Mouse (Mus musculus) ovary, postnatal 14 days (tissue): ENCODE results near the gene Olfr522.
"Not testable (repeated sequence)": the region's sequence is repeated elsewhere in the genome, so short reads cannot be mapped to it uniquely, and the experiment has no call there.

Experiments used
- DNase-seq: peaks from one replicate; pipeline ENCODE4 v3.0.0; 2022; ENCODE audit warnings: low spot score

The Olfr522 gene

DNA sequence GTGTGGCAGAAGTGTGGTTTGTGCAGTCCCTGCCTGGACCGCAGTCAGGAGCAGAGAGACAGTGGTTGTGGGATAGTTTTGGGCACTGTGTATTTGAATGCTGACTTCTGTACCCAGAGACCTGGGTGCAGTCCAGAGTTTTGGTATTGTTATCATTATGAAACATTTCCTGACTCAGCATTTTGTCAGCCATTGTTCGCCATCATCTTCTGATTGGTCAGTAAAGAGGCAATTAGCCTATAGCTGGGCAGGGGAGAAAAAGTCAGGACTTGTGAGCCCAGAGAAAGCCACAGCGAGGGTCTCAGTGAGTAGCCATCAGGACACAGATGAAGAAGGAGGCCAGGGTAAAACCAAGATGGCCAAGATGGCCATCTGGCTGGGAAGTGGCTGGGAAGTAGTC, 4.2 kb downstream of the Olfr522 start:
- no peak for DNase-seq

DNA sequence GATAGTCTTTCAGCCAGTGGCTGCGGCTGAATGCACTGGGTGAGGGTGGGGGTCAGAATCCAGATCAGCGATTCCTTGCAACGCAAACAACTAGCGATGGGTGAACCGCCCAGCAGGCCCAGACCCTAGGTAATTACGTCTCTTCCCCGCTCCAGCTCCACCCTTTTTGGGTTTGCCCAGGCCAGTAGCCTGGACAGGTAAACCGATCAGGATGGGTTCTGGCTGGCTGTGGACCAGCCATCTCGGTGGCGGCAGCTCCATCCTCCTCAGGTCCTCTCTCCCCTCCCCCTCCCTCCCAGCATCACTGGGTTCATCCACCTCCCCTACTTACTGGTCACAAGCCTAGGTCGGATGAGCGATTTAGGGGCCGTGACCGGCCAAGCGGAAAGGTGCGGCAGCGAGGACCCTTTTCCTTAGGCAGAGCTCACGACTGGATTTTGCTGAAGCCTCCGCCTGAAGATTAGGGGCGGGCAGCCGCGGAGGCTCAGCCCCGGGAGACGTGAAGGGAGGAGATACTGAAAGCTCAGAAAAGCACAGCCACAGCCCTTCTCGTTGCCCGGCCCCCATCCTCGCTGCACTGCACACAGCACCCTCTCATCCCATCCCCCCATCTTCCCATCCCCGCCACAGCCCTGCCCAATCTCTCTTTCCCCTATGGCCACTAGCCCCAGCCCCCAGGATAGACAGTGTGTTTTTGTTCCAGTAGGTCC, 10.2 kb downstream of the Olfr522 start, which contains the start of gene Sprn:
Gene Sprn, minus strand, starts transcription at position 660 of the 710 bp plus-strand sequence.
- DNase-seq, result no peak

DNA sequence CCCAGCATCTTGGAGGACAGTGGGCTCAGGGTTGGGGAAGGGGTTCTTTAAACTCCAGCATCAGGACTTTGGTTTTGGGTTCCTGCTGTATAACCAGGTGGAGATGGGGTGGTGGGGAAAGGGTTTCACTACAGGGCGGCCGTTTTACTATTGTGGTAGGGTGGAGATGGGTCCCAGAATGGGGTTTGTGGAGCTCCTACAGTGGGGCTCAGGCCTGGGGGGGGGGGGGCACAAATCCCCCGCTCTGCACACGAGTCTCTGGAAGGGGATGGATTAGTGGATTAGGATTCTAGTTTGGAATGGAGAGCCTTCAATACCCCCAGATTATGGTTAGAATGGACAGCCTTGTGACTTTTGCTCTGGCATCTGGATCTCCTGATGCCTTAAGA, 10.7 kb downstream of the Olfr522 start:
- DNase-seq, result no peak

DNA sequence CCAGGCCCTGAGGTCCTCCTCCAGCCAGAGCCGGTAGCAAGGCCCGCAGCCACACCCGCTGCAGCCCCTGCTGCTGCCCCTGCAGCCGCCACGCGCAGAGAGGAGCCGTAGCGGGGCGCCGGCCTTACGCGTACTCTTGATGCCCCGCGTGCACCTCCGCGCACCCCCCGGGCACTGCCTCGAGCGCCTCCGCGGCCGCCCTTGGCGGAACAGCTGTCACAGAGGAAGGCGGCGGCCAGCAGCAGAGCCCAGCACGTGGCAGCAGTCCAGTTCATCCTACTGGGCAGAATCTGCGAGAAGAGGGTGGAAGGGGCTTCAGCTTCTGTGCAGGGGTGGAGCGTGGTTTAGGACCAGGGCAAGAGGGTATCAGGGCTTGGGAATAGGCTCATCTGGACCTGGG, 11.2 kb downstream of the Olfr522 start:
- DNase-seq, result peak; percentile 18

DNA sequence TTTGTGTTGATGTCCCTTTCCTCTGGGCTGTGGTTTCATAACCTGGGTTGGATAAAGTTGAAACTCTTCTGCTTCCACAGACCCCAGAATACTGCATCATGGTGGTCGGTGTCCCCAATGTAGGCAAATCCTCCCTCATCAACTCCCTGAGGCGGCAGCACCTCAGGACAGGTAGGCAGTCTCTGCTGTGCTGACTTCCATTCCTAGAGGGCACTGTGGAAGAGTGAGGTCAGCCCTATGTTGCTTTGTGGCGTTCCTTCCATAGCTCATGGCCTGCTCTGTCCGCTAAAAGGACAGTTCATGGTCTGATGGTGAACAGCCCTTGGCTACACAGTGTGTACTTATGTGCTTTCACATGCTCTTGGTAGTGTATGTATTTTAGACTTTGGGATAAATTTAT, 20.0 kb downstream of the Olfr522 start:
- no peak for DNase-seq

DNA sequence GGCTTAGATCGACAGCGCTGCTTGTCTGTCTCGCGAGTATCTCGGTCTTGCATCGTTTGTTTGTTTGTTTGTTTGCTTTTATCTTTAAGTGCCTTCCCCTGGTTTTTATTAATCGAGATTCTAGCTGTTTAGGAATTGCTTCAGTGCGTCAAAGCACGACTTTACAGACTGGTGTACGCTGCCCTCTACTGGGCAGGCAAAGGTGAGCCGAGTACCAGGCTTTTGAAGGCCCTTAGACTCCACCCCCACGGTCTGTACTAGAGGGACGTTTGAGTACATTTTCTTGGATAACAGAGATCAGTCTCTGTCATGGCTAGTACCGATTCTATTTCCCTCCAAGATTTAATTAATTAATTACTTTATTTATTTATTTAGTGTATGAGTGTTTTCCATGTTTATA, 23.2 kb downstream of the Olfr522 start:
- peak; percentile 48 for DNase-seq

DNA sequence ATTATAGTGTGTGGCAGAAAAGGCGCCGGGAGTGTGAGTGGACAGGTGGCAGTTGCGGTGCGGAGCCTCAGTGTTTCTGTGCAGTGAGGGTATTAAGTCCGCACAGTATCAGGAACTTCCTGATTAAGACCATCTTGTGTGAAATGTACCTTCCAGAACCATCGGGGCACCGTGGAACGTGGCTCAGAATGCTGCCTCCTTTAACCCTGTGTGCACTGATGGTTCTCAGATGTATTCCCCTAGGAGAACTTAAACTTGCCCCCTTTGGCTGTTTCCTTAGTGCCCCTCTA, 26.6 kb downstream of the Olfr522 start:
- no peak for DNase-seq

DNA sequence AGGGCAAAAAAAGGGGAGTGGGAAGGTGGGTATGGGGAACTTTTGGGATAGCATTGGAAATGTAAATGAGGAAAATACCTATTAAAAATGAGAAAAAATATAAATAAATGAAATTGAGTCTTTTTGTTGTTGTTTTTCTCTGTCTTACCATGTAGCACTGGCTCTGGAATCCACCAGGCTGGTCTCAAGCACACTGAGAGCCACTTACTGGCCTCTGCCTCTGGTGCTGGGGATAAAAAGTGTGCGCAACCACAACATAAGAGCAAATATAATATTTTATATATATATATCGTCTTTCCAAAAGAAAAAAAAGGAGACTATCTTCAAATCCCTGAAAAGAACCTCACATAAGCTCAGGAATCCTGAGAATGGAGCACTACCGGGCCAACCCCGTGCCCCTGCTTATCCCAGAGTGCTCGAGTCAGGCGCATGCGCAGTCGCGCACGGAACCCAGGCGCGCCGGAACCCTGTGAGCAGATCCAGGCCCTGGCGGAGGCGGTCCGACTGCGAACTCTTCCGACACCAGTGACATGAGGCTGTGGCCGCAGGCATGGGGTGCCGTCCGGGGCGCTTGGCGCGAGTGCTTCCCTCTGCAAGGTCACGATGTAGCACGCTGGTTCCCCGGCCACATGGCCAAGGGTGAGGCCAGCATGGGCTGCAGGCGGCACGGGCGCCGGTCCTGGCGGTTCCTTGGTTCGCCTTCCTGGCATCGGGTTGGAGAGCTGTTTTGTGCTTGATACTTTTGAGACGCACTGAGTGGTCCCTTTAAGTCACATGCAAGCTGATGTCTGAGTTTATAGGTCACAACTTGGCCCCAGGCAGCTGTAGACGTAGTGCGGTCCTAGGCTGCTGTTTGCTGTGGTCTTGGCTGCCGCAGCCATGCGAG, 27.2 kb downstream of the Olfr522 start, which contains the start of gene Mtg1:
Gene Mtg1, plus strand, starts transcription at position 430 of the 886 bp plus-strand sequence.
- peak; percentile 97 for DNase-seq

DNA sequence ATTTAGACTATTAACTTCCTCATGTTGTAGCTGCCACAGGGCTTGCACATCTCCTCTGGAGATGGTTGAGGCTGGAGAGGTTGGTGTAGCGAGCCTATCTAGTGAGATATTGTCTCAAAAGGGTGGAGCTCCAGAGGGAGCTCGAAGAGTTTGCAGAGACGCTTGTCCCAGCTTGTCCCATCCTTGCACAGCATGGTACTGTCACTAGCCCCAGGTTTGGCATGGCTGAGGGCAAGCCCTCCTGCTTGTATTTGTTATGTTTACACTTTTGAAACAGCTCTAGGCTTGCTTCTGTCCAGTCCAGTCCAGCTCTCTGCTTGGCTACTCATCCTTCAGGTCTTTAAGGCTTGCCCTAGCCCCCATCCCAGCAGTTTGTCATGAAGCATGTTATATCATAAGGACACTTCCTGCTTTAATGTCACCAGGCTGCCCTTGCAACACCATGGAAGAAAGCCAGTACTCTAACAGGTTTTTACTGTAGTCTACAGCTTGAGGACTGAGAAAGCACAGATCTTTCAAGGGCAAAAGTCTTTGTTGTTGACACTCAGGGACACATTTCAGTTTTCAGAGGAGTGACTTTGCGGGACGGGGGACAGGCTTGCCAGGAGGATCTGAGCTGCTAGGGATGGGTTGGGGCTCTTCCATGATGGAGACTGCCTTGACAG, 29.3 kb downstream of the Olfr522 start:
- DNase-seq, result no peak

DNA sequence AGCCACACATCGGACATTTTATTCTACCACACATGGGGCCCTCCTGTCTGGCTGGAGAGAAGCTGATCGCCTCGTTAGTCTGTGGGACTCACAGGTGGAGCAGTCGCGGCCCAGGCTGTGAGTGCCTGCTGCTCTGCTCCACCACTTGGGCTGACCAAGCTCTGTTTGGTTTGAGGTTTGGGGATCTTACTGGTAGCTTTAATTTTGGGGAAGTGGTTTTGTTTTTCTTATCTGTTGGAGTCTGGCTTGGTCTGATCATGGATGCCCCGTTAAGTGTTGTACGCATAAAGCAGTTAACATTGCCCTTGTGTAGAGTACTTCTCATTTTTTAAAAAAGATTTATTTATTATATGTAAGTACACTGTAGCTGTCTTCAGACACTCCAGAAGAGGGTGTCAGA, 30.5 kb downstream of the Olfr522 start:
- DNase-seq, result not testable (repeated sequence)

DNA sequence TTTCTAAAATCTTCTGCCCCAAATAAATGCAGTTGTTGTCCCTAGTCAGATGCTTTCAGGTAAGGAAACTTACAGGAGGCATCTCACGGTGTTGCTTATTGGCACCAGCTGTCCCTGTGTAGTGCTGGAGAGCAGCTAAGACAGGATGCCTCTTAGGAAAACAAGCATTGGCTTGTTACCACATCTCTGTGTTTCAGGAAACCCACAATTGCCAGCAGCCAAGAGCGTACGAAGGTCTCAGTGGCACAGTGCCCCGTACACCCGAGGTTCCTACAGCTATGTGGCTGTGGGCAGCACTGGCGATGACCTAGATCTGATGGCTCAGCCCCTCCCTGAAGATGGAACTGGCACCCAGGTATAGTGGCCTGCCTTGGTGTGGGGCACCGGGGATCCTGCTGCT, 32.4 kb downstream of the Olfr522 start:
- not testable (repeated sequence) for DNase-seq

DNA sequence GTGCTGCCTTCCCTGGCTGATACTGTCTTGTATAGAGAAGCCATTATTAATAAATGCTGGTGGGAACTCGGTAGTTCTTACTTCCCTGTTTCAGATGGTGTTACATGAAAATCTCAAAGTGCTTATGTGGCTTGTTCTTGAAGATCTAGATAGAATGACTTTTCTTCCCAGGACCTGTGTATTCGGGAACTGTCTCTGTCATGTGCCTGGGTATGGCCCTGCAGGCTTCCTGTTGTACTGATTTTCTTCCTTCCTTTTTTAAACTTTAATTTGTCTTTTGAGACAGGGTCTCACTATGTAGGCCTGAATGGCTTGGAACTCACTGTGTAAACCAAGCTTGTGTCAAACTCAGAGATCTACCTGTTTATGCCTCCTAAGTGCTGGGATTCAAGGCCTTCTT, 36.7 kb downstream of the Olfr522 start:
- no peak for DNase-seq

DNA sequence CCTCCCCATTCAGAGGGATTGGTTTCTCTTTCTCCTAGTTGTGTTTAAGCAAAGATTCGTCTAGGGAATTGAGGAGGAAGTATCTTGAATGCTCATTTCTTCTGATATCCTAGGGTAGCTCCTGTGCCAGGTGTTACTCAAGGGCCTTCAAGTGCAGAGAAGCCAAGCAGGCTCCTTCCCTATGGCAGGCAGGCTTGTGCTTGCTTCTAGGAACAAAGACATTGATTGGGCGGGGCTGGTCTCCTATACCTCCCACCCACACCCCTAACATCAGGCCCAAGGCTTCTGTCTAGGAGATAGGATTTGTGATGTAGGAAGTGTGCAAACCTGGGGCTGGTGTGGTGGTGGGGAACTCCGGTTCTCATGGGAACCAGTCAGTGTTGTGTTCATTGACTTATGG, 37.6 kb downstream of the Olfr522 start:
- no peak for DNase-seq

DNA sequence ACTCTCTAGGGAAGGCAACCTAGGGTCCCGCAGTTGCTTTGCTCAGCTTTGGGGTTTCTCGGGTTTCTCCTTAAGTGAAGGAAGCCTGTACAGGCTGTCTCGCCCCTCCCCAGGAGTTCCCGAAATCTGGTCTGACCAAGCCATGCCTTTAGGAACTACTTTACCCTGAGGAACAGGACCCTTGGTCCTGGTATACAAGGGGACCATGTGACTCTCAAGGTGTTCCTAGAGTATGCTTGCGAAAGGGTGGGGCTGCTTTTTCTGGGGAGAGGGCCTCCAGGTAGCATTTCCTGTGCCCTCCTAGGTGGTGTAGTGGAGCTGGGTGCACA, 38.6 kb downstream of the Olfr522 start:
- DNase-seq, result no peak

DNA sequence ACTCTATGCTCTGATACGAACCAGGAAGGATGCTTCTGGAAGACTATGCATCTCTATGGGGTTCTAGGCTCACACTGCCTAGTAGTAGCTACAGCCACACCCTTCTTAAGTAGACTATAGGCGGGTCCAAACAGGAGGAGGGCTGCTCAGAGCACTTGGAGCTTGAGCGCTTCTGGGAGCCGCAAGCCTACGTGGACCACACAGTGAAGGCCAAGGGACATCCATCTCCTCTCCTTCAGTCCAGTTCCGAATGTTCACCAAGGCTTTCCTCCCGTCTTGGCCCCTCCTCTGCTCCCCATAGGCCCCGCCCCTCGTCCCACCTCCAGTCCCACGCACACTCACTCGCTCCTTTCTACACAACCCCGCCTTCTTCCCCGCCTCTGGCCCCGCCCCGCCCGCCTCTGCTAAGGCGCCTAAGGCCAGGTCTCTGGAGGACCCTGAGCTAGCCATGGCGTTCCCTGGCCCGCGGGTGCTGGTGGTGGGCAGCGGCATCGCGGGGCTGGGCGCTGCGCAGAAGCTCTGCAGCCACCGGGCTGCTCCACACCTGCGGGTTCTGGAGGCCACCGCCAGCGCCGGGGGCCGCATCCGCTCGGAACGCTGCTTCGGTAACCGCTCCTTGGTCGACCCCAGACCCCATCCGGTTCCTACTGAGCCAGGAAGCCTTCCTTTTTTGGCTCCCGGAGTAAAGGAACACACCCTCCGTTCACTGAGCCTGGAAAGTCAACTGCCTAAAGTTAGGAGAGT, 39.1 kb downstream of the Olfr522 start:
- peak; percentile 87 for DNase-seq

DNA sequence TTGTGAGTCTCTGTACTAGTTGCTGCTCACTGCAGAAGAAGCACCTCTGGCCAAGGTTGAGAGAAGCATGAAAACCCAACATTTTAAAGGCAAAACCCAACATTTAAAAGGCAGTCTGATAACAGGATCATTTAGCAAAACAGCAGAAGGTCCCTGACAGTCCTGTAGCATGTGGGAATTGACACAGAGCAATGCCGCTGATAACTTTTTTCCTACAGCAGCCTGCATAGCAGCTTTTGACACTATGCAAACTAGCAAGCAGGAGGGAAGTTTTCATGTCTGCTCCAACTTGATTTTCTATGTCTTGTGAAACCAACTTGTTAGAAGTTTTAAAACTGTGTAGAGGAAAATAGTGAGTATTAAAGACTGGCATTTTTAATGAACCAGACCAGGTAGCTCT, 40.2 kb downstream of the Olfr522 start:
- DNase-seq, result no peak

DNA sequence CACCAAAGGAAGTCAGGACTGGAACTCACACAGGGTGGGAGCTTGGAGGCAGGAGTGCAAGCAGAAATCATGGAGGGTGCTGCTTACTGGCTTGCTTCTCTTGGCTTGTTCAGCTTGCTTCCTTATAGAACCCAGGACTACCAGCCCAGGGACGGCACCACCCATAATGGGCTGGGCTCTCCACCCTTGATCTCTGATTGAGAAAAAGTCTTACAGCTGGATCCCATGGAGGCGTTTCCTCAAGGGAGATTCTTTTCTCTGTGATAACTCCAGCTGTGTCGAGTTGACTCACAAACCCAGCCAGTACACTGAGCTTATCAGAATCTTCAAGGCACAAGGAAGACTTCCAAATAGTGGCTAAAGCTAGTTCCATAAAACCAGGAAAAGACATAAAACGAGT, 41.8 kb downstream of the Olfr522 start:
- no peak for DNase-seq

DNA sequence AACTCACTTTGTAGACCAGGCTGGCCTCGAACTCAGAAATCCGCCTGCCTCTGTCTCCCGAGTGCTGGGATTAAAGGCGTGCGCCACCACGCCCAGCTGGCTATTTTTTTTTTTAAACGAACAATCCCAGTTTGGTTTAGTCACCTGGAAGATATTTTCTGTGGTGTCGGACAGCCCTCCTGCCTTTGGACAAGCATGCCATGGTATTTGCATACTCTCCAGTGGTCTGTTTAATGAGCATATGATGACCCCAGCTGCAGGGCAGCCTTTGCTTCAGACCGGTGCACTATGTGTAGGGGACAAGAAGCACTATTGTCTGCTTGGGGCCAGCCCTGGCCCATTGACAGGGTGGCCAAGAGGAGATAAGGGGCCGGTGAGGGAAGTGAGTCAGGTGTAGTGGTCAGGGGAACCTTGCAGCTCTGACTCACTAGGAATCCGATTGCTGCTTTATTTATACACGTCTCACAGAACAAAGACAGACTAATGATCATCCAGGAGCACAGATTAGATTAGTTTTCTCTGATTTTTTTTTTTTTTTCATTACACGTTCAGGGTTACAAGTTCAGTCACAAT, 43.1 kb downstream of the Olfr522 start:
- DNase-seq, result no peak

DNA sequence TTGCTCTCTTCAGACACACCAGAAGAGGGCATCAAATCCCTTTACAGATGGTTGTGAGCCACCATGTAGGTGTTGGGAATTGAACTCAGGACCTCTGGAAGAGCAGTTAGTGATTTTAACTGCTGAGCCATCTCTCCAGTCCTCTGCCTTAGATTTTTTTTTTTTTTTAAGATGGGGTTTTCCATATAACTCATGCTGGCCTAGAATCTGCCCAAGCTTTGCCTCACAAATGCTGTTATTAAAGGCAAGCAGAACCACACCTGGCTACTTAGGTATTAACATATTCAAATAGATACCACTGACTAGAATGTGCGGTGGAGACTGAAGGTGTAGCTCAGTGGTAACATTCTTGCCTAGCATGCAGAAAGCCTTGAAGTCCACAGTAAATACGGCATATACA, 44.1 kb downstream of the Olfr522 start:
- DNase-seq, result no peak

DNA sequence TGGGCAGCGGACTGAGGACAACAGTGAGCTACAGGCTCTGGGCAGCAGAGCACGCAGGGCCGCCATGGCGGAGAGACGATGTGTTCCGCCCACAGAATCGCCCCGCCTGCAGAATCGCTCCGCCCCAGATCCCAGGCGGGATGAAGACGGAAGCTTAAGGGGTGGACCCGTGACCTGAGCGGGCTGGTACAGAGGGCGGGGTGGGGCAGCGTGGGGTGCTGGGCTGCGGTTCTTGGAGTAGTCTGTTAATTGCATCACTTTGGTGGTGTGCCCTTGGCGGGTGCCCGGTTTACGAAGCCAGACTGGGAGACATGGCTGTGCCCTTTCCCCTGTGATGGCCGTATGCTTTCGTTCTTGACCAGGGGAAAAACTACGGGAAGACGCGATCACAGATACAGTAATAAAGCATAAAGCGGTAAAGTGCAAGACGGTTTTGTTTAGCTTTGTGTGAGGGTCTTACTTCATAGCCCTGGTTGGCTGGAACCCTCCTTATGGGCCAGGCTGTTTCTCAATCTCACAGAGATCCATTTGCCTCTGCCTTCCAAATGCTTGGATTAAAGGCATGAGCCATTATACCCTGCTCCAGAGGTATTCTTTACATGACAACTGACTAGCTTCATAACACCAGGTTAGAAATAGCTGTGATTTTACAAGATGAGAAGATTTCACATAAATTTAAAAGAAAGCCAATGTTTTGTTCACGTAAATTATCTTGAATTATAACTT, 48.1 kb downstream of the Olfr522 start, which contains the start of gene Echs1:
Gene Echs1, minus strand, starts transcription at position 148 of the 726 bp plus-strand sequence.
- DNase-seq, result peak; percentile 73
